Comparison of ENCODE assay signal across 9 mouse cellular contexts in the genomic region with DNA sequence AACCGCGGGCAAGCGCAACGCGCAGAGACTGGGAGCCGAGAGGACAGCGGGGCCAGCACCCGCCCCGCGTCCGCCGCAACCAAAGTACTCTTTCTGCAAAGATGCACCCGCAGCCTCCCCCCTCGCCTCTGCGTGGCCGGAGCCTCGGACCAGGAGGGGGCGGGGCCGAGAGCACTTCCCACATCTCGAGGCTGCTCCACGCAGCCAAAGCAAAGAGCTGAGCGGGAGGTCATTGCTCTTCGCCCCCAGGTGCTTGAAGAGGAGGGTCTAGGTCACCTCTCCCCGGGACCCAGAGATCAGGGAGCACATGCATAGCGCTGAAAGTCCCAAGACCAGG. TPM values are rescaled to one million over a fixed set of nuclear protein-coding genes. Genes with fewer than 3 reads are reported as not detected.
A peak's percentile ranks its signal among the peaks of the same experiment; 100 is the strongest.
DNase-seq lines count a peak whose midpoint lies in the region; ATAC-seq and TF ChIP-seq lines count a peak whose summit lies in the region.
"Had no signal": no experiment of that assay in that cellular context is flagged by ENCODE, and none has a peak within 500 bp of the region (broad histone marks: within the 10 kb centered on the region; RNA-seq: fewer than 3 reads in every experiment).

No protein-coding gene starts in this region.

- peaks cover 5% of the 10 kb centered on the region; the same call in 1 of the 2 replicates for H3K4me1 ChIP-seq in heart, embryonic 11.5 days (ENCODE audit: control insufficient read depth, insufficient read depth, low read length)
- H3K4me1 ChIP-seq in E14TG2a.4 (replicated peaks; ENCODE audit: low read depth, low read length) = peaks cover 13% of the 10 kb centered on the region
- H3K4me1 ChIP-seq in forebrain, embryonic 13.5 days = peaks cover 33% of the 10 kb centered on the region
- peaks cover 10% of the 10 kb centered on the region for H3K4me1 ChIP-seq in limb, embryonic 13.5 days

- H3K9me3 ChIP-seq in heart, embryonic 11.5 days (replicated peaks; ENCODE audit: control insufficient read depth, low read length) = no peaks in the 10 kb centered on the region
- no peaks in the 10 kb centered on the region for H3K9me3 ChIP-seq in E14TG2a.4 (ENCODE audit: low read length)
- H3K9me3 ChIP-seq in forebrain, embryonic 13.5 days (replicated peaks) = no peaks in the 10 kb centered on the region
- no peaks in the 10 kb centered on the region for H3K9me3 ChIP-seq in limb, embryonic 13.5 days

- 2% methylated on average over 22 of the region's 25 CpGs for WGBS in heart, embryonic 11.5 days (ENCODE audit: insufficient replicate concordance)
- WGBS in forebrain, embryonic 13.5 days = under 1% methylated on average over 24 of the region's 25 CpGs
- under 1% methylated on average over 25 of the region's 25 CpGs for WGBS in limb, embryonic 13.5 days

- H3K27me3 ChIP-seq in heart, embryonic 11.5 days (ENCODE audit: control insufficient read depth, insufficient read depth, low read length) = peaks cover 72% of the 10 kb centered on the region
- peaks cover 85% of the 10 kb centered on the region for H3K27me3 ChIP-seq in E14TG2a.4 (ENCODE audit: insufficient read depth, low read length)
- peaks cover 46% of the 10 kb centered on the region for H3K27me3 ChIP-seq in forebrain, embryonic 13.5 days
- H3K27me3 ChIP-seq in limb, embryonic 13.5 days = peaks cover 83% of the 10 kb centered on the region

- no peak overlapping the region for H3K9ac ChIP-seq in heart, embryonic 11.5 days (ENCODE audit: low read depth, low read length)
- peak overlapping the region; percentile 67 for H3K9ac ChIP-seq in forebrain, embryonic 13.5 days
- peak overlapping the region; percentile 59 for H3K9ac ChIP-seq in limb, embryonic 13.5 days

- H3K36me3 ChIP-seq in heart, embryonic 11.5 days (ENCODE audit: control insufficient read depth, insufficient read depth, low read length) = no peaks in the 10 kb centered on the region
- H3K36me3 ChIP-seq in E14TG2a.4 (ENCODE audit: insufficient read depth, low read length) = no peaks in the 10 kb centered on the region
- no peaks in the 10 kb centered on the region for H3K36me3 ChIP-seq in forebrain, embryonic 13.5 days (ENCODE audit: poor library complexity, severe bottlenecking)
- H3K36me3 ChIP-seq in limb, embryonic 13.5 days = no peaks in the 10 kb centered on the region

- no peak for DNase-seq in heart, postnatal 25 days (ENCODE audit: low spot score)
- no peak for DNase-seq in spleen, postnatal 36 days (ENCODE audit: low spot score in 2 of 2)
- no peak for DNase-seq in adrenal gland, adult 18-20 months (ENCODE audit: low spot score in 2 of 2)
- DNase-seq: kidney, adult 9 months had no signal

- intact Hi-C loops in heart, postnatal 25 days (cut with DNase I) = no loop called here

- H3K27ac ChIP-seq in heart, embryonic 11.5 days (ENCODE audit: low read depth, low read length) = no peak overlapping the region
- H3K27ac ChIP-seq in forebrain, embryonic 13.5 days = no peak overlapping the region
- H3K27ac ChIP-seq in limb, embryonic 13.5 days = no peak overlapping the region

- H3K4me2 ChIP-seq in heart, embryonic 11.5 days = peak overlapping the region; percentile 58
- H3K4me2 ChIP-seq in forebrain, embryonic 13.5 days = peak overlapping the region; percentile 80
- peak overlapping the region; percentile 83 for H3K4me2 ChIP-seq in limb, embryonic 13.5 days (replicated peaks)

- TF ChIP-seq CTCF in E14TG2a.4 (conservative IDR thresholded peaks at IDR 0.05; ENCODE audit: low read length) = no peak

- ATAC-seq in heart, embryonic 11.5 days (replicated peaks; ENCODE audit: insufficient number of reproducible peaks, low FRiP score, low TSS enrichment) = no peak
- ATAC-seq in forebrain, embryonic 13.5 days = 0 out of 2 replicates have a peak, but pooled peaks have one; percentile 3
- ATAC-seq in limb, embryonic 13.5 days (ENCODE audit: low FRiP score, low read depth) = no peak
- ATAC-seq in megakaryocyte-erythroid progenitor cell, adult 5-6 weeks (replicated peaks; ENCODE audit: low FRiP score, low TSS enrichment, poor library complexity, severe bottlenecking) = no peak

- peak overlapping the region; percentile 32 for H3K4me3 ChIP-seq in heart, embryonic 11.5 days (ENCODE audit: low read depth, low read length)
- peak overlapping the region; percentile 76 for H3K4me3 ChIP-seq in E14TG2a.4 (replicated peaks; ENCODE audit: low read length)
- H3K4me3 ChIP-seq in forebrain, embryonic 13.5 days = peak overlapping the region; percentile 50
- H3K4me3 ChIP-seq in limb, embryonic 13.5 days = peak overlapping the region; percentile 45

RNA-seq across cellular contexts. Expression of a gene that starts 13.3 kb away (rescaled TPM):
- 0.13 and 0.30 TPM in 2 replicates for polyA plus RNA-seq in heart, embryonic 11.5 days (2014; fragmentation: Nextera tagmentation; extraction: Ambion mirVana)
- under 1 TPM in 1 of 2 experiments, not detected in 1; 0.08 TPM for total RNA-seq in heart, postnatal 25 days (2021)
- polyA plus RNA-seq in forebrain, embryonic 13.5 days (2015; fragmentation: Nextera tagmentation; extraction: Ambion mirVana) = 5.9 and 6.3 TPM in 2 replicates
- polyA plus RNA-seq in limb, embryonic 13.5 days (2015; fragmentation: Nextera tagmentation; extraction: Ambion mirVana) = 3.6 and 4.1 TPM in 2 replicates
- total RNA-seq in megakaryocyte-erythroid progenitor cell, adult 5-6 weeks (2014; fragmentation: Nextera tagmentation) = 0.33 and 3.2 TPM in 2 replicates
- not detected in 2 replicates for total RNA-seq in megakaryocyte-erythroid progenitor cell, adult 5-6 weeks (2017)
- total RNA-seq in adrenal gland, adult 18-20 months (2021) = under 1 TPM; 0.33 to 0.35 TPM

RNA-seq across cellular contexts. Expression of a gene that starts 23.6 kb away (rescaled TPM):
- 4.1 and 9.9 TPM in 2 replicates for polyA plus RNA-seq in heart, embryonic 11.5 days (2014; fragmentation: Nextera tagmentation; extraction: Ambion mirVana)
- total RNA-seq in heart, postnatal 25 days (2021) = 10 to 100 TPM; 23.9 to 25.7 TPM
- polyA plus RNA-seq in forebrain, embryonic 13.5 days (2015; fragmentation: Nextera tagmentation; extraction: Ambion mirVana) = 18.5 and 22.8 TPM in 2 replicates
- 22.3 and 22.6 TPM in 2 replicates for polyA plus RNA-seq in limb, embryonic 13.5 days (2015; fragmentation: Nextera tagmentation; extraction: Ambion mirVana)
- total RNA-seq in megakaryocyte-erythroid progenitor cell, adult 5-6 weeks (2014; fragmentation: Nextera tagmentation) = 8.1 and 9.0 TPM in 2 replicates
- total RNA-seq in megakaryocyte-erythroid progenitor cell, adult 5-6 weeks (2017) = 5.8 and 6.4 TPM in 2 replicates
- total RNA-seq in adrenal gland, adult 18-20 months (2021) = 10 to 100 TPM; 18.2 to 20.3 TPM

RNA-seq across cellular contexts. Expression of a gene that starts 42.9 kb away (rescaled TPM):
- 148 TPM in 2 replicates for polyA plus RNA-seq in heart, embryonic 11.5 days (2014; fragmentation: Nextera tagmentation; extraction: Ambion mirVana)
- total RNA-seq in heart, postnatal 25 days (2021) = 10 to 100 TPM; 66.1 to 68.7 TPM
- polyA plus RNA-seq in forebrain, embryonic 13.5 days (2015; fragmentation: Nextera tagmentation; extraction: Ambion mirVana) = 125 and 130 TPM in 2 replicates
- polyA plus RNA-seq in limb, embryonic 13.5 days (2015; fragmentation: Nextera tagmentation; extraction: Ambion mirVana) = 147 and 149 TPM in 2 replicates
- total RNA-seq in megakaryocyte-erythroid progenitor cell, adult 5-6 weeks (2014; fragmentation: Nextera tagmentation) = 105 and 108 TPM in 2 replicates
- 97.8 and 135 TPM in 2 replicates for total RNA-seq in megakaryocyte-erythroid progenitor cell, adult 5-6 weeks (2017)
- 100 to 1,000 TPM in 1 of 2 experiments, 10 to 100 TPM in 1; 95.4 to 109 TPM for total RNA-seq in adrenal gland, adult 18-20 months (2021)

RNA-seq across cellular contexts. Expression of a gene that starts 43.1 kb away (rescaled TPM):
- 2.5 and 2.9 TPM in 2 replicates for polyA plus RNA-seq in heart, embryonic 11.5 days (2014; fragmentation: Nextera tagmentation; extraction: Ambion mirVana)
- 1 to 10 TPM; 1.1 to 1.3 TPM for total RNA-seq in heart, postnatal 25 days (2021)
- polyA plus RNA-seq in forebrain, embryonic 13.5 days (2015; fragmentation: Nextera tagmentation; extraction: Ambion mirVana) = 7.4 and 9.4 TPM in 2 replicates
- polyA plus RNA-seq in limb, embryonic 13.5 days (2015; fragmentation: Nextera tagmentation; extraction: Ambion mirVana) = 4.9 and 7.5 TPM in 2 replicates
- total RNA-seq in megakaryocyte-erythroid progenitor cell, adult 5-6 weeks (2014; fragmentation: Nextera tagmentation) = 3.8 and 7.6 TPM in 2 replicates
- 1.6 and 1.8 TPM in 2 replicates for total RNA-seq in megakaryocyte-erythroid progenitor cell, adult 5-6 weeks (2017)
- total RNA-seq in adrenal gland, adult 18-20 months (2021) = 1 to 10 TPM; 6.6 to 9.8 TPM
